9 mouse cellular contexts compared by ENCODE assay signal in genomic region chr1:64020672-64021635, GRCm38 (mm10).
DNase-seq lines count a peak whose midpoint lies in the region; ATAC-seq and TF ChIP-seq lines count a peak whose summit lies in the region.
"Had no signal": no experiment of that assay in that cellular context is flagged by ENCODE, and none has a peak within 500 bp of the region (broad histone marks: within the 10 kb centered on the region; RNA-seq: fewer than 3 reads in every experiment).

No protein-coding gene starts in this region.

- intact Hi-C loops in heart, adult 2 months (cut with DNase I) = loop anchor here (1.0 to 5.0 kb wide), 3 partner anchors 14 to 201 kb away; partner anchors contain the start of gene Klf7

- ATAC-seq in cerebellum, adult (ENCODE audit: insufficient number of reproducible peaks, low FRiP score, low TSS enrichment) = no peak
- ATAC-seq in kidney, postnatal 0 days (replicated peaks; ENCODE audit: low FRiP score, low read depth) = peak; percentile 50; the same call in 1 of the 2 replicates
- peak; percentile 60 for ATAC-seq in lung, embryonic 15.5 days (ENCODE audit: borderline replicate concordance, extremely low read depth, low FRiP score, low TSS enrichment)
- ATAC-seq in inflammation-experienced regulatory T-cells, adult 6 months = no peak

- no peaks in the 10 kb centered on the region for H3K9me3 ChIP-seq in kidney, postnatal 0 days (replicated peaks; ENCODE audit: low read length)
- no peaks in the 10 kb centered on the region for H3K9me3 ChIP-seq in lung, embryonic 15.5 days

- H3K79me2 ChIP-seq in heart, adult 2 months (replicated peaks; ENCODE audit: control insufficient read depth, insufficient read depth, low read length) = no peaks in the 10 kb centered on the region

- peak overlapping the region; percentile 41 for H3K4me2 ChIP-seq in kidney, postnatal 0 days (ENCODE audit: low read length)
- H3K4me2 ChIP-seq in lung, embryonic 15.5 days = peak overlapping the region; percentile 30

- no peak for TF ChIP-seq EP300 in heart, adult 2 months (IDR thresholded peaks at IDR 0.05; ENCODE audit: insufficient read depth, low read depth, low read length)

- no peak for TF ChIP-seq CTCF in brain, embryonic 14.5 days (IDR thresholded peaks at IDR 0.05; ENCODE audit: borderline replicate concordance, extremely low read depth, insufficient read depth, insufficient read length)
- peak; percentile 51 for TF ChIP-seq CTCF in heart, adult 2 months (IDR thresholded peaks at IDR 0.05)
- peak; percentile 37; the same call in 1 of the 2 replicates for TF ChIP-seq CTCF in kidney, postnatal 0 days (IDR thresholded peaks at IDR 0.05; ENCODE audit: low read depth)

- H3K4me1 ChIP-seq in heart, adult 2 months (ENCODE audit: control insufficient read depth, insufficient read depth, low read length) = peaks cover 16% of the 10 kb centered on the region
- H3K4me1 ChIP-seq in kidney, postnatal 0 days (replicated peaks; ENCODE audit: insufficient read depth, low read length) = no peaks in the 10 kb centered on the region
- H3K4me1 ChIP-seq in lung, embryonic 15.5 days = peaks cover 31% of the 10 kb centered on the region

- no peaks in the 10 kb centered on the region; the same call in 1 of the 2 replicates for H3K36me3 ChIP-seq in heart, adult 2 months (ENCODE audit: control insufficient read depth, insufficient read depth, low read length)
- H3K36me3 ChIP-seq in kidney, postnatal 0 days (ENCODE audit: insufficient read depth, low read length) = no peaks in the 10 kb centered on the region
- H3K36me3 ChIP-seq in lung, embryonic 15.5 days = no peaks in the 10 kb centered on the region

- H3K9ac ChIP-seq in heart, adult 2 months (ENCODE audit: low read depth, low read length) = peak overlapping the region; percentile 45
- no peak overlapping the region for H3K9ac ChIP-seq in kidney, postnatal 0 days (ENCODE audit: low read depth, low read length)
- H3K9ac ChIP-seq in lung, embryonic 15.5 days = no peak overlapping the region
- H3K9ac ChIP-seq: liver, embryonic 14.5 days had no signal

- H3K4me3 ChIP-seq in heart, adult 2 months = no peak overlapping the region
- no peak overlapping the region for H3K4me3 ChIP-seq in kidney, postnatal 0 days (replicated peaks; ENCODE audit: low read depth, low read length)
- H3K4me3 ChIP-seq in lung, embryonic 15.5 days = 0 out of 2 replicates have a peak overlapping the region, but pooled peaks have one; percentile 1

- DNase-seq in cerebellum, adult 9-11 months = peak; percentile 39
- DNase-seq in brain, embryonic 14.5 days (ENCODE audit: low read depth) = peak; percentile 93
- peak; percentile 39 to 46 for DNase-seq in heart, adult 2 months
- DNase-seq in kidney, postnatal 0 days (ENCODE audit: low spot score) = peak; percentile 71
- DNase-seq in retina, postnatal 1 day = peak; percentile 58

- H3K27ac ChIP-seq in heart, adult 2 months = peak overlapping the region; percentile 58
- H3K27ac ChIP-seq in kidney, postnatal 0 days = peak overlapping the region; percentile 19
- 0 out of 2 replicates have a peak overlapping the region, but pooled peaks have one; percentile 13 for H3K27ac ChIP-seq in lung, embryonic 15.5 days
- H3K27ac ChIP-seq: liver, embryonic 14.5 days had no signal

- 17% methylated on average over 19 of the region's 19 CpGs for WGBS in heart, adult 2 months
- 16% methylated on average over 19 of the region's 19 CpGs for WGBS in kidney, postnatal 0 days
- 19% methylated on average over 19 of the region's 19 CpGs for WGBS in lung, embryonic 15.5 days

- no peak for TF ChIP-seq POLR2A in brain, embryonic 14.5 days (IDR thresholded peaks at IDR 0.05; ENCODE audit: borderline replicate concordance, extremely low read depth, insufficient read depth, insufficient read length, poor library complexity, severe bottlenecking)
- TF ChIP-seq POLR2A in heart, adult 2 months (IDR thresholded peaks at IDR 0.05; ENCODE audit: insufficient read depth, low read depth, low read length) = no peak

- no peaks in the 10 kb centered on the region for H3K27me3 ChIP-seq in heart, adult 2 months (ENCODE audit: control insufficient read depth, insufficient read depth, low read length)
- H3K27me3 ChIP-seq in kidney, postnatal 0 days (ENCODE audit: insufficient read depth, low read length) = no peaks in the 10 kb centered on the region
- H3K27me3 ChIP-seq in lung, embryonic 15.5 days = no peaks in the 10 kb centered on the region

Comparison
In these comparisons a context has a peak if more than half of its experiments do, and no peak if none do; other contexts are left out.
1. DNase-seq: peak in every context shown above with its lines; median percentile 93 in brain, embryonic 14.5 days; 71 in kidney, postnatal 0 days; 58 in retina, postnatal 1 day; 42 in heart, adult 2 months; 39 in cerebellum, adult 9-11 months.
2. ATAC-seq: peak in kidney, postnatal 0 days (single experiment) and lung, embryonic 15.5 days (single experiment); none in cerebellum, adult (single experiment) and inflammation-experienced regulatory T-cells, adult 6 months (single experiment).
3. Peak in every context shown above with its lines, with median percentiles within 50 percentile points of each other: H3K27ac ChIP-seq.